Mouse (Mus musculus): ENCODE measurements around the gene Rassf1.

The Rassf1 gene

DNA sequence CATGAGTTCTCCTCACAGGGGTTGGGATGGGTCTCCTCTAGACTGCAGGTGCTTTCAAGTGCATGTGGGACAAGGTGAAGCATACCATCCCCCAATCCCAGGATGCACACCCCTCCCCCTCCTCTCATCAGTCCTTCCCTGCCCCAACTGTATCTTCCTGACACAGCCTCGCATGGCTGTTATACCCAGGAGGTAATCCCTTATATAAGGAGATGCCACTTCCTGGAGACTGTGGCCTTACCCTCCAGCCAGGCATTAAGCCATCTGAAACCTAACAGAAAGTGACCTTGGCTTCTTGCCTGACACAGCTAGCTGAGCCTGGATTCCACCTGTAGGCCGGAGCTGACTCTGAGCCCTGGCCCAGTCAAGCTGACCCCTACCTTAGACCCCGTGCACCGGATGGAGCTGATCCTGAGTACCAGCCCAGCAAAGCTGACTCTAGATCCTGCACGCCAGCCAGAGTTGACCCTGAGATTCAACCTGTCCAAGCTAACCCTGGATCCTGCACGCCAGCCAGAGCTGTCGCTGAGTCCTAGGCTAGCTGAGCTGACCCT is 31.2 kb downstream of the Rassf1 start:
- DNase-seq: no peak

- no peak for DNase-seq
Measured at GRCm38 (mm10) chr9:107583174-107583573, 31.8 kb downstream of the Rassf1 start.

- DNase-seq: no peak
Measured at GRCm38 (mm10) chr9:107586504-107586903, 35.1 kb downstream of the Rassf1 start.

GRCm38 (mm10) chr9:107586974-107587832 is 35.8 kb downstream of the Rassf1 start, which contains the start of gene Ifrd2:
TSS of gene Ifrd2 (plus strand) at chr9:107587642.
- DNase-seq: peak; percentile 98 to 99

DNA sequence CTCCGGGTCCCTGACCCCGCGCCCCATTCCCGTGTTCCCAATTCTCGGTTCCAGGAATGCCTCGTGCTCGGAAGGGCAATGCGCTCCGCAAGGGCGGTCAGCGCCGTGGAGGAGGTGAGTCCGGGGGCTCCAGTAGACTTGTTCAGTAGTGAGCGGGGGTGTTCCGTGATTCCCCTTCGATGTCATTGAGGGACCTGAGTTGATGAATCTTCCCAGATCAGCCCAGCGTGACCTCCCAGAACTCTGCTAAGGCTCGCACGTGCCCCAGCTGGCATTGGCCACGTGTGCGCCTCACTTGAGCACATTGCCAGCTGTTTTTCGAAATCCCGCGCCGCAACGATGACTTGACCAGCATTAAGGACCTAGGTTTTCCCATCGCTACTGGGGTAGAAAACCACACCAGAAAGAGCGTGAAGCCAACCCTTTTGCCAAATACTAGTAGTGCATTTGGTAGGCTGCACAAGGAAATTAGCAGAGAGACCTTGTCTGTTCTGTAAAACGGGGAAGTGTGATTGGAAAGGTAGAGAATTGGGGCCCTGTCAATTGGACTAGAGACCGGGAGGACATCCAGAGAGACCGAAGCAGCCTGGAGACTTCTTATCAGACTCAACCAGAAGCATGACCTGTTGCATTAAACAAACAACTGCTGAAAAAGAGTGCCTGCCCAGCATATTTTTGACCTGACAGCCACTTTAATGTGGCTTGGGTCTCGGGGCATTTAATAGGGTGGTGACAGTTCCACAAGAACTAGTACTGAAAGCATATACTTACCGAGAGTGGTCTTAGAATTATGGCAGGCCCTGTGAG is 36.7 kb downstream of the Rassf1 start:
- no peak for DNase-seq

- DNase-seq: no peak
Measured at GRCm38 (mm10) chr9:107590058-107590772, 38.9 kb downstream of the Rassf1 start.

GRCm38 (mm10) chr9:107590773-107591060 is 39.4 kb downstream of the Rassf1 start:
- no peak for DNase-seq

DNA sequence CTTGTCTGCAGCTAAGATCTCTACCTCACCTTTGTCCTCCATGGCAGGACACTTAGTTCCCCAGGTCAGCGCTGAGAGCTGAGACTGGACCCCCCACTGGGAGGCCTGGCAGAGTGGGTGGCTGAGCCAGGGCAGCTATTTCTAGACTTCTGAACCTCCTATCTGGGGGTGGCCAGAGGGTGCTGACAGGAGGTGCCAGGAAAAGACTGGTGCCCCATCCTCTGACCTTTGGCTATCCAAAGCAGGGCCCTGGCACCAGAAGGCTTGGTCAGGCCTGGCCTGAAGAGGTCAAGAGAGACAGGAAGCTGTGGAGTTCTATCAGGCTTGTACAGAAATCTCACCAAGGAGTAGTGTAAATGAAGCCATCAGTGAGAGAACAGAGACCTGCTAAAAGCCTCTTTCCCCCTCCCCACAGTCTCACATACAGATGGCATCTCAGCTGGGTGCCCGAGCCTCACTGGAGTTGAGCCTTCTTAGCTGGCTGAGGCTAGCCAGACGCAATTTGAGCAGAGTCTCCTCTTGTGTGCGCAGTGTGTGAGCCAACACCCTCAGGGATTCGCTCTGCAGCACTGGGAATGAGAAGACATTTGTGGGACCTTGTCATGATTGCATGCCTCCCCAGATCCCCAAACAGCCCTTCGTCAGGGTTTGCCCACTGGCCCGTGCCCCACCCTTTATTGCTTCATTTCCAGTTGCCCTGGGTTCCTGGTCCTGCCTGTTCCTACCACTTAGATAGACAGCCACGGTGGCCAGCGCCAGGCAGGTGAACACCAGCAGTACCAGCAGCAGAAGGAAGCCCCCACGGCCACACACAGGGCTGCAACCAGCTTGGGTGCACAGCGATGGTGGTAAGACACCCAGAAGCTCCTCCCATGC is 42.0 kb downstream of the Rassf1 start:
- DNase-seq: no peak

- DNase-seq: no peak
Measured at GRCm38 (mm10) chr9:107594281-107595062, 43.1 kb downstream of the Rassf1 start.

GRCm38 (mm10) chr9:107596619-107597569 is 45.5 kb downstream of the Rassf1 start:
- no peak for DNase-seq

DNA sequence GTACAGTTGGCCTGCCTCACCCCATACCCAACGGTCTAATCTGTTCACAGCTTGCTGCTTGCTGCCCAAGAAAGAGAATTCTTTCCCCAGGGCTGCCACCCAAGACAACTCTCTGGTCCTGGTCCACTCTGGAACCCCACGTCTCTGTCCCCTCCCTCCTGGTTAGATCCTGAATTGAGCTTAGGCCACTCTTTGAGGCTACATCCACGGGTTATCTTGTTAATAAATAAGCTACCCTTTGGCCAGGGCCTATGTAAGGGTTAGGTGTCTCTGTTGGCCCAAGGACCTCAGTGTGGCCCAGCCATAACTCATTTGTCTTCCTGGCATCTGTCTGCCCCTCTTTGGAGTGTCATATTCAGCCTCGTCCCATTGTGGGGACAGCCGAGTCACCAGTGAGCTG is 47.0 kb downstream of the Rassf1 start:
- no peak for DNase-seq

GRCm38 (mm10) chr9:107599433-107599832 is 48.1 kb downstream of the Rassf1 start:
- no peak for DNase-seq

GRCm38 (mm10) chr9:107599842-107600241 is 48.5 kb downstream of the Rassf1 start:
- no peak for DNase-seq

DNA sequence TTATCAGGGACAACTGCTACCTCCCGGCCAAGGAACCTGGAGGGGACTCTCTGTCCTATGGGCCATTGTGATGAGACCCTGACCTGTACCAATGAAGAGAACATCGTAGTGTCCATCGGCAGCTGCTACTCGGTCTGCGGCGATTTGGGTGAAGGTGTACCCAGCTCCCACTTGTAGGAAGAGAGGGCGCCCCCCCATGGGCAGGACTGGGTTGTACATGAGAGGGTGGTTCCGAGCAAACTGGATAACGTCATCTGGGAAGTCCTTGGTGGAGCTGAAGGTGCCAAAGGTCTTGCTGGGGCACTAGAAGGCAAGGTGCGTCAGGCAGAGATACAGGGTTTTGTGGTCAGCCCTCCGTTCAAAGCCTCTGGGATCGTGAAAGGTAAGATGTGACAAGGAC is 49.4 kb downstream of the Rassf1 start:
- no peak for DNase-seq

DNA sequence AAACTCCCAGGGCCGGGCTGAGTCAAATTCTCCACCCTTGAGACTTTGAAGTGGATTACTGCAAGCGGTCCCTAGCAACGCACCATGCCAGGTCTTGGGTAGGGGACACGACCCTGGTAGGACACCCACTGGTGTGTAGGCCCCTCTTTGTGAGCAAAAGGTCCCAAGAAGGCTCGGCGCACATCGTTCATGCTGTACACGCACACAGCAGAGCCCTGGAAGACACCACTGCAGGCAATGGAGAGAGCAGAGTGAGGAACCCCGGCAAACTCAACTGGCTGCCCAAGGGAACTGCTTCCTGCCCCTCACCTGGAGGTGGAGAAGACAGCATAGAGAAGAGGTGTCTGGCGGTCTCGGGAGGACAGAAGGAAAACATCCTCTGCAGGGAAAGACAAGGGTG is 49.9 kb downstream of the Rassf1 start:
- no peak for DNase-seq

- DNase-seq: peak; percentile 74 to 79
Measured at GRCm38 (mm10) chr9:107602068-107602648, 50.8 kb downstream of the Rassf1 start.

- DNase-seq: no peak
Measured at GRCm38 (mm10) chr9:107603251-107603650, 51.9 kb downstream of the Rassf1 start.

DNA sequence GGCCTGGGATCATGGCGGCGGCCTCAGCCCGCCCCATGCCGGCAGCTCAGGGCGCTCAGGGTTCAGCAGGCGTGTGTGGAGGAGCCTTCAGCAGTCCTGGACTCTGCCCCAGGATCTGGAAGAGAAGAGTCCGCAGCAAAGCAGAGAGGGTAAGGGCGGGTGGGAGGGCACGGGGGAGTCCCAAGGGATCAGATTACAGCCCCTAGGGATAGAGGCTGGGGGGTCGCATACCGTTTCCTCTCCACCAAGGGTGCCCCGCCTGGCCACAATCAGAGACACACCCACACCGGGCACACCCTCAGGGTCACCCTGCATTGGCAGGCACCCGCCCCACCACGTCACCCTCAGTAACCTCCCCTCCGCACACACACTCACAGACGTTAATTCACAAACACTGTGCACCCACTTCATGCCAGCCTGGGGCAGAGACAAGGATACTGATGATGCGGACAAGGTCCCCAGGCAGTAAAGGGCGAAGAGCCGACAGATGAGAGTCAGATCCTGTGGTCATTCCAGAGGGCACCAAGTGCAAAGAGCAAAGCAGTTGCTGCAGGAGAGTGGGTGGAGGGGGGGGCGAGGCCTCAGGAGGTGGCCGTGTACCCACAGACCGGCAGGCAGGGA is 53.8 kb downstream of the Rassf1 start:
- DNase-seq: no peak

DNA sequence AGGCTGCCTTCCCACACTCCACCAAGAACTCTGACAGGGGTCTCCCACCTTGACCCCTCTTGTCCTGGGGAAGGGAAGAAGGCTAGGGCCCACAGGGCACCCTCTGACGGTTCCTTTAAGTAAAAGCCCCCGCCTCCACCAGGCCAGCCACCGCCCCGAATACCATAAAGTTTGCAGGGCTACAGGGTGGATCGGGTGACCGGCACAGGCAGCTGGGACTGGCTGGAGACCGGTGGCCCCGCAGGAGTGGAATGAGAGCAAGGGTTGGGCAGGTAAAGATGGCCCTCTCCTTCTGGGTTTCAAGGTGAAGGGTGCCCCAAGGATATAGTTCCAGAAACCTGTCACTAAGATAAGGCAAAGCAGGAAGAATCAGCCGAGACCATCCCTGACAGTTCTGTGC is 55.2 kb downstream of the Rassf1 start:
- DNase-seq: no peak
